Mouse (Mus musculus) liver, embryonic 14.5 days (tissue): ENCODE measurements around the gene Msi1.

Experiments
- CTCF ChIP-seq: IDR thresholded peaks from 2 replicates; pipeline ENCODE4 v1.5.1; 2016; ENCODE audit warnings: antibody characterized with exemption, low read depth, control low read depth
- EP300 ChIP-seq: IDR thresholded peaks from 2 replicates; pipeline ENCODE4 v1.6.1; 2016; ENCODE audit warnings: antibody characterized with exemption, low read depth

- TF ChIP-seq EP300 (no peak), CTCF (peak; percentile 28; the same call in 1 of the 2 replicates)
Measured at GRCm38 (mm10) chr5:115465642-115466420, 36.4 kb downstream of the Msi1 start, which contains the start of gene Pla2g1b.
